Mouse (Mus musculus): ENCODE data around the gene Map4. TPM values are rescaled to one million over a fixed set of nuclear protein-coding genes. Genes with fewer than 3 reads are reported as not detected.
A peak's percentile ranks its signal among the peaks of the same experiment; 100 is the strongest.

Gene Map4
- polyA plus RNA-seq, 1 experiment from 2014 or later = 30.4 TPM

GRCm38 (mm10) chr9:110054781-110055180 lies 123.5 kb downstream of the Map4 start:
- no peaks in the 10 kb centered on the region for H3K36me3 ChIP-seq (ENCODE audit: control insufficient read depth, insufficient read depth, low read length)
- H3K27me3 ChIP-seq (replicated peaks; ENCODE audit: control insufficient read depth, insufficient read depth, low read length) = no peaks in the 10 kb centered on the region
- H3K9me3 ChIP-seq (ENCODE audit: control insufficient read depth, low read length) = no peaks in the 10 kb centered on the region
- no peak overlapping the region for H3K9ac ChIP-seq (ENCODE audit: low read depth, low read length)
- DNase-seq (ENCODE audit: low spot score) = no peak
- WGBS = 84% methylated on average over 3 of the region's 3 CpGs
- H3K4me1 ChIP-seq (replicated peaks; ENCODE audit: control insufficient read depth, insufficient read depth, low read length) = no peaks in the 10 kb centered on the region
- H3K4me3 ChIP-seq (ENCODE audit: low read depth, low read length) = no peak overlapping the region
- no peak overlapping the region for H3K27ac ChIP-seq (ENCODE audit: low read depth, low read length)
- H3K4me2 ChIP-seq = no peak overlapping the region
- ATAC-seq (replicated peaks; ENCODE audit: low FRiP score) = no peak

- DNase-seq (ENCODE audit: low spot score) = no peak
These were observed 125.9 kb downstream of the Map4 start for GRCm38 (mm10) chr9:110057200-110057599.

GRCm38 (mm10) chr9:110060761-110061160 lies 129.5 kb downstream of the Map4 start:
- Histone ChIP-seq H3K27me3 (replicated peaks; ENCODE audit: control insufficient read depth, insufficient read depth, low read length) (no peaks in the 10 kb centered on the region), H3K36me3 (ENCODE audit: control insufficient read depth, insufficient read depth, low read length) (no peaks in the 10 kb centered on the region), H3K4me1 (replicated peaks; ENCODE audit: control insufficient read depth, insufficient read depth, low read length) (no peaks in the 10 kb centered on the region), H3K9me3 (ENCODE audit: control insufficient read depth, low read length) (no peaks in the 10 kb centered on the region), H3K27ac (ENCODE audit: low read depth, low read length) (no peak overlapping the region), H3K4me3 (ENCODE audit: low read depth, low read length) (no peak overlapping the region), H3K4me2 (no peak overlapping the region), H3K9ac (ENCODE audit: low read depth, low read length) (no peak overlapping the region)
- no peak for DNase-seq (ENCODE audit: low spot score)
- WGBS = 87% methylated on average over 2 of the region's 2 CpGs
- no peak for ATAC-seq (replicated peaks; ENCODE audit: low FRiP score)

More at GRCm38 (mm10) chr9:110057200-110057599, 125.9 kb downstream of the Map4 start:
- Histone ChIP-seq H3K4me1 (replicated peaks; ENCODE audit: control insufficient read depth, insufficient read depth, low read length) (no peaks in the 10 kb centered on the region), H3K4me3 (ENCODE audit: low read depth, low read length) (no peak overlapping the region), H3K4me2 (no peak overlapping the region), H3K9me3 (ENCODE audit: control insufficient read depth, low read length) (no peaks in the 10 kb centered on the region), H3K36me3 (ENCODE audit: control insufficient read depth, insufficient read depth, low read length) (no peaks in the 10 kb centered on the region), H3K27ac (ENCODE audit: low read depth, low read length) (no peak overlapping the region), H3K9ac (ENCODE audit: low read depth, low read length) (no peak overlapping the region), H3K27me3 (replicated peaks; ENCODE audit: control insufficient read depth, insufficient read depth, low read length) (no peaks in the 10 kb centered on the region)
- ATAC-seq (replicated peaks; ENCODE audit: low FRiP score) = no peak
- WGBS = 82% methylated on average over 1 of the region's 1 CpGs

GRCm38 (mm10) chr9:110062405-110062804 lies 131.1 kb downstream of the Map4 start:
- no peak overlapping the region for H3K9ac ChIP-seq (ENCODE audit: low read depth, low read length)
- ATAC-seq (replicated peaks; ENCODE audit: low FRiP score) = no peak

GRCm38 (mm10) chr9:110062861-110063260 lies 131.6 kb downstream of the Map4 start:
- no peaks in the 10 kb centered on the region for H3K4me1 ChIP-seq (replicated peaks; ENCODE audit: control insufficient read depth, insufficient read depth, low read length)
- H3K9ac ChIP-seq (ENCODE audit: low read depth, low read length) = no peak overlapping the region
- H3K9me3 ChIP-seq (ENCODE audit: control insufficient read depth, low read length) = no peaks in the 10 kb centered on the region
- no peak overlapping the region for H3K27ac ChIP-seq (ENCODE audit: low read depth, low read length)
- ATAC-seq (replicated peaks; ENCODE audit: low FRiP score) (no peak), DNase-seq (ENCODE audit: low spot score) (no peak)
- H3K27me3 ChIP-seq (replicated peaks; ENCODE audit: control insufficient read depth, insufficient read depth, low read length) = no peaks in the 10 kb centered on the region
- H3K4me3 ChIP-seq (ENCODE audit: low read depth, low read length) = no peak overlapping the region
- H3K36me3 ChIP-seq (ENCODE audit: control insufficient read depth, insufficient read depth, low read length) = peaks cover 2% of the 10 kb centered on the region; the same call in 1 of the 2 replicates
- H3K4me2 ChIP-seq = no peak overlapping the region
- WGBS = 81% methylated on average over 6 of the region's 6 CpGs

More at GRCm38 (mm10) chr9:110062405-110062804, 131.1 kb downstream of the Map4 start:
- 86% methylated on average over 7 of the region's 7 CpGs for whole genome bisulfite sequencing
- Histone ChIP-seq H3K27me3 (replicated peaks; ENCODE audit: control insufficient read depth, insufficient read depth, low read length) (no peaks in the 10 kb centered on the region), H3K4me3 (ENCODE audit: low read depth, low read length) (no peak overlapping the region), H3K9me3 (ENCODE audit: control insufficient read depth, low read length) (no peaks in the 10 kb centered on the region), H3K36me3 (ENCODE audit: control insufficient read depth, insufficient read depth, low read length) (peaks cover under 1% of the 10 kb centered on the region; the same call in 1 of the 2 replicates), H3K4me2 (no peak overlapping the region), H3K4me1 (replicated peaks; ENCODE audit: control insufficient read depth, insufficient read depth, low read length) (no peaks in the 10 kb centered on the region), H3K27ac (ENCODE audit: low read depth, low read length) (no peak overlapping the region)
- no peak for DNase-seq (ENCODE audit: low spot score)

- Histone ChIP-seq H3K9me3 (ENCODE audit: control insufficient read depth, low read length) (no peaks in the 10 kb centered on the region), H3K4me3 (ENCODE audit: low read depth, low read length) (no peak overlapping the region), H3K36me3 (ENCODE audit: control insufficient read depth, insufficient read depth, low read length) (peaks cover 7% of the 10 kb centered on the region), H3K4me2 (no peak overlapping the region), H3K4me1 (replicated peaks; ENCODE audit: control insufficient read depth, insufficient read depth, low read length) (no peaks in the 10 kb centered on the region), H3K27me3 (replicated peaks; ENCODE audit: control insufficient read depth, insufficient read depth, low read length) (no peaks in the 10 kb centered on the region), H3K9ac (ENCODE audit: low read depth, low read length) (no peak overlapping the region), H3K27ac (ENCODE audit: low read depth, low read length) (no peak overlapping the region)
- DNase-seq (ENCODE audit: low spot score) (no peak), ATAC-seq (replicated peaks; ENCODE audit: low FRiP score) (no peak)
These were observed 133.4 kb downstream of the Map4 start for GRCm38 (mm10) chr9:110064641-110065040.

GRCm38 (mm10) chr9:110068745-110069144 lies 137.5 kb downstream of the Map4 start:
- H3K4me3 ChIP-seq (ENCODE audit: low read depth, low read length) = no peak overlapping the region
- no peaks in the 10 kb centered on the region for H3K27me3 ChIP-seq (replicated peaks; ENCODE audit: control insufficient read depth, insufficient read depth, low read length)
- no peaks in the 10 kb centered on the region; the same call in 1 of the 2 replicates for H3K4me1 ChIP-seq (replicated peaks; ENCODE audit: control insufficient read depth, insufficient read depth, low read length)
- no peak overlapping the region for H3K4me2 ChIP-seq
- H3K9me3 ChIP-seq (ENCODE audit: control insufficient read depth, low read length) = no peaks in the 10 kb centered on the region
- DNase-seq (ENCODE audit: low spot score) = peak; percentile 28
- ATAC-seq (replicated peaks; ENCODE audit: low FRiP score) = no peak
- peaks cover 11% of the 10 kb centered on the region for H3K36me3 ChIP-seq (ENCODE audit: control insufficient read depth, insufficient read depth, low read length)
- no peak overlapping the region for H3K27ac ChIP-seq (ENCODE audit: low read depth, low read length)
- no peak overlapping the region for H3K9ac ChIP-seq (ENCODE audit: low read depth, low read length)
- WGBS = 85% methylated on average over 6 of the region's 6 CpGs

- no peak for DNase-seq (ENCODE audit: low spot score)
- no peak for ATAC-seq (replicated peaks; ENCODE audit: low FRiP score)
- no peak overlapping the region for H3K4me2 ChIP-seq
- H3K27ac ChIP-seq (ENCODE audit: low read depth, low read length) = no peak overlapping the region
- H3K4me3 ChIP-seq (ENCODE audit: low read depth, low read length) = no peak overlapping the region
- H3K36me3 ChIP-seq (ENCODE audit: control insufficient read depth, insufficient read depth, low read length) = peaks cover 11% of the 10 kb centered on the region
- 89% methylated on average over 9 of the region's 9 CpGs for WGBS
- H3K27me3 ChIP-seq (replicated peaks; ENCODE audit: control insufficient read depth, insufficient read depth, low read length) = no peaks in the 10 kb centered on the region
- no peak overlapping the region for H3K9ac ChIP-seq (ENCODE audit: low read depth, low read length)
- H3K9me3 ChIP-seq (ENCODE audit: control insufficient read depth, low read length) = no peaks in the 10 kb centered on the region
- no peaks in the 10 kb centered on the region; the same call in 1 of the 2 replicates for H3K4me1 ChIP-seq (replicated peaks; ENCODE audit: control insufficient read depth, insufficient read depth, low read length)
These were observed 139.1 kb downstream of the Map4 start for GRCm38 (mm10) chr9:110070358-110070757.

GRCm38 (mm10) chr9:110071011-110071410 lies 139.8 kb downstream of the Map4 start:
- Histone ChIP-seq H3K9ac (ENCODE audit: low read depth, low read length) (no peak overlapping the region), H3K27ac (ENCODE audit: low read depth, low read length) (no peak overlapping the region), H3K27me3 (replicated peaks; ENCODE audit: control insufficient read depth, insufficient read depth, low read length) (no peaks in the 10 kb centered on the region), H3K4me3 (ENCODE audit: low read depth, low read length) (no peak overlapping the region), H3K4me2 (no peak overlapping the region), H3K36me3 (ENCODE audit: control insufficient read depth, insufficient read depth, low read length) (peaks cover 11% of the 10 kb centered on the region), H3K4me1 (replicated peaks; ENCODE audit: control insufficient read depth, insufficient read depth, low read length) (no peaks in the 10 kb centered on the region; the same call in 1 of the 2 replicates), H3K9me3 (ENCODE audit: control insufficient read depth, low read length) (no peaks in the 10 kb centered on the region)
- DNase-seq (ENCODE audit: low spot score) (no peak), ATAC-seq (replicated peaks; ENCODE audit: low FRiP score) (no peak)
- 75% methylated on average over 4 of the region's 4 CpGs for WGBS
